Mouse (Mus musculus): Measurements from ENCODE around the gene Cadm2. TPM values are rescaled to one million over a fixed set of nuclear protein-coding genes. Genes with fewer than 3 reads are reported as not detected.

Cadm2 gene
- total RNA-seq, 4 experiments from 2014 or later = 182 to 194 (median 187) TPM

- no peak for DNase-seq (ENCODE audit: low spot score in 2 of 2)
Measured at GRCm38 (mm10) chr16:67515549-67515948, 105.2 kb downstream of the Cadm2 start.

GRCm38 (mm10) chr16:67509079-67509478 is 111.6 kb downstream of the Cadm2 start:
- DNase-seq (ENCODE audit: low spot score in 2 of 2) = no peak

- peak in 1 of 2 experiments; percentile 24 for DNase-seq (ENCODE audit: low spot score in 2 of 2)
Measured at GRCm38 (mm10) chr16:67482542-67482941, 138.2 kb downstream of the Cadm2 start.

- DNase-seq (ENCODE audit: low spot score in 2 of 2) = no peak
Measured at GRCm38 (mm10) chr16:67467041-67467440, 153.7 kb downstream of the Cadm2 start.

- no peak for DNase-seq (ENCODE audit: low spot score in 2 of 2)
Measured at GRCm38 (mm10) chr16:67436301-67436700, 184.4 kb downstream of the Cadm2 start.

- DNase-seq (ENCODE audit: low spot score in 2 of 2) = no peak
Measured at GRCm38 (mm10) chr16:67425371-67425770, 195.3 kb downstream of the Cadm2 start.

GRCm38 (mm10) chr16:67410926-67411325 is 209.8 kb downstream of the Cadm2 start:
- no peak for DNase-seq (ENCODE audit: low spot score in 2 of 2)

- DNase-seq (ENCODE audit: low spot score in 2 of 2) = no peak
Measured at GRCm38 (mm10) chr16:67410482-67410881, 210.2 kb downstream of the Cadm2 start.

- DNase-seq (ENCODE audit: low spot score in 2 of 2) = no peak
Measured at GRCm38 (mm10) chr16:67367745-67368144, 253.0 kb downstream of the Cadm2 start.

GRCm38 (mm10) chr16:67348011-67348410 is 272.7 kb downstream of the Cadm2 start:
- DNase-seq (ENCODE audit: low spot score in 2 of 2) = no peak

GRCm38 (mm10) chr16:67347561-67347960 is 273.1 kb downstream of the Cadm2 start:
- DNase-seq (ENCODE audit: low spot score in 2 of 2) = no peak

GRCm38 (mm10) chr16:67346621-67347290 is 274.0 kb downstream of the Cadm2 start:
- no peak for DNase-seq (ENCODE audit: low spot score in 2 of 2)

- DNase-seq (ENCODE audit: low spot score in 2 of 2) = no peak
Measured at GRCm38 (mm10) chr16:67344194-67344593, 276.5 kb downstream of the Cadm2 start.

- peak in 1 of 2 experiments; percentile 22 for DNase-seq (ENCODE audit: low spot score in 2 of 2)
Measured at GRCm38 (mm10) chr16:67311033-67311432, 309.7 kb downstream of the Cadm2 start.

- DNase-seq (ENCODE audit: low spot score in 2 of 2) = no peak
Measured at GRCm38 (mm10) chr16:67284664-67285063, 336.0 kb downstream of the Cadm2 start.

GRCm38 (mm10) chr16:67243598-67243997 is 377.1 kb downstream of the Cadm2 start:
- DNase-seq (ENCODE audit: low spot score in 2 of 2) = no peak

GRCm38 (mm10) chr16:67234862-67235261 is 385.8 kb downstream of the Cadm2 start:
- no peak for DNase-seq (ENCODE audit: low spot score in 2 of 2)

GRCm38 (mm10) chr16:67226696-67227095 is 394.0 kb downstream of the Cadm2 start:
- no peak for DNase-seq (ENCODE audit: low spot score in 2 of 2)

GRCm38 (mm10) chr16:67203329-67203728 is 417.4 kb downstream of the Cadm2 start:
- DNase-seq (ENCODE audit: low spot score in 2 of 2) = no peak

- DNase-seq (ENCODE audit: low spot score in 2 of 2) = no peak
Measured at GRCm38 (mm10) chr16:67192852-67193415, 427.8 kb downstream of the Cadm2 start.

GRCm38 (mm10) chr16:67192395-67192794 is 428.3 kb downstream of the Cadm2 start:
- DNase-seq (ENCODE audit: low spot score in 2 of 2) = no peak

- DNase-seq (ENCODE audit: low spot score in 2 of 2) = no peak
Measured at GRCm38 (mm10) chr16:67186322-67186721, 434.4 kb downstream of the Cadm2 start.

GRCm38 (mm10) chr16:67182958-67183357 is 437.8 kb downstream of the Cadm2 start:
- DNase-seq (ENCODE audit: low spot score in 2 of 2) = no peak

All from layer of hippocampus, adult 8-10 months (tissue).